Mouse (Mus musculus) adrenal gland, adult 18-20 months (tissue): ENCODE data around the gene Ovol1. TPM values are rescaled to one million over a fixed set of nuclear protein-coding genes. Genes with fewer than 3 reads are reported as not detected.

ENCODE experiments used
- DNase-seq, 2 experiments: peaks; one replicate each; pipeline ENCODE4 v3.0.0; 2021 to 2022; ENCODE audit warnings: low spot score in 2 of 2
- long read RNA-seq, 2 experiments: library from polyadenylated mRNA; stranded (forward); transcript quantifications; one replicate each; pipeline ENCODE4 v2.0.0; 2021
- total RNA-seq, 2 experiments: library from RNA; stranded (reverse); gene quantifications; 1 replicate in 1 of 2; 2 replicates in 1 of 2; pipeline ENCODE4 v1.2.3; 2021

The Ovol1 gene
- total RNA-seq: not detected
- long read RNA-seq, experiment 1: 0 reads
- long read RNA-seq, experiment 2: 0 reads

DNA sequence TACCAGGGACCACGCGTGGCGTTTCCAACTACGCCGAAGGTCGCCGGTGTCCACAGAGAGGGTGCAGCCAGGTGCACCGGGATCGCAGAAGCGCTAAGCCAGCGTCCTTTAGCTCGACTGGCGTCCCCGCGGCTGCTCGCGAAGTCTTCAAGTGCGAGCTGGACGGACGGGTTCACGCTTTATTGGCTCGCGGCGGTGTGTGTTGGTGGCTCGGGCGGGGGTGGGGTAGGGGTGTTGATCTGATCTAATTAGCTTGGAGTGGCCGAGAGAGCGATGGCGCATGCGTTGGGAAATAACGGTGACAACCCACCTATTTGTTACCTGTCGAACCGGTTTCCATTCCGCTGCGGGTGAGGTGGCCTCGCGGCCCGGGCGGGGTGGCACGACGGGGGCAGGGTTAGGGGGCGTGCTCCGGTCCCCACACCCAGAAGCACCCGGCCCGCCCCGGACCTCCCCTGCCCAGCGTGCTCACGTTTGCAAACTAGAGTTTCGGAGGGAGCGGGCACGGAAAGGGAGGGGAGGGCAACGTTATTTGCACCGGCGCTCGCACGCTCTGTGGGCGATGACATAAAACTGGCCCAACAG, at the start of gene Ovol1:
Ovol1 (minus strand) TSS at position 190 of the 585 bp plus-strand sequence.
- peak in 1 of 2 experiments; percentile 30 for DNase-seq

- DNase-seq: peak; percentile 88 to 93
Observed at GRCm38 (mm10) chr19:5609547-5610404, 49.3 kb upstream of the Ovol1 start, which contains the start of gene Kat5. Kat5 (minus strand) TSS chr19:5610237.

DNA sequence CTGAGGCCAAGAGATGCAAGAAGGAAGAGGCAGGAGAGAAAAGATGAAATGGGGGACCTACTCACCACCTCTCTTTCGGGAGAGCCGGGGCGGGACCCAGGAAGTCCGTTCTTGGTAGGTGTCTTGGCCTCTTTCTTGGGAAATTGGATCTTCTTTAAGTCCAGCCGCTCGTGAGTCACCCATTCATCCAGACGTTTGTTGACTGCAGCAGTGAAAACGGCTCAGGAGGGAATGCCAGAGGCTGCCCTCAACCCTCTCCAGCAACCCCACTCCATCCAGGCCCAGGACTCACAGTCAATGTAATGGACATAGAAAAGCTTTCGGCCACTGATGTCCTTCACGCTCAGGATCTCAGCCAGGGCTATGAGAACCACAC, 48.7 kb upstream of the Ovol1 start:
- DNase-seq: no peak

DNA sequence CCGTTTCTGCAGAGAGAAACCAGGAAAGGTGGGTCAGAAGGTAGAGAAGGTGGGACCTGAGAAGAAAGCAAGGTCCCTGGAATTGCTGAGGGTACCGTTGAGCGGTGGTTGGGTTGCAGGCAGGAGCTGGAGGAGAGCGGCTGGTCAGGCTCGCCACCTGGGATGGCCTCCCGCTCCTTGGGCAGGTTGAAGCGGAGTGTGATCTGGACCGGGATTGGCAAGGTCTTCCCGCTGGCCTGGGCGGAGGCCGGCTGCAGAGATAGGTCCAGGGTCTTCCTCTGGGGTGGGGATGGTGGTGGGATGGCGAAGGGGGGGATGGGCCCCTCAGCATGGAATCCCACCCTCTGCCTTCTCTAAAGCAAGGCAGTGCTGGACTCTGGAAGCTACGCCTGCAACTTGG, 48.3 kb upstream of the Ovol1 start:
- DNase-seq: no peak

DNA sequence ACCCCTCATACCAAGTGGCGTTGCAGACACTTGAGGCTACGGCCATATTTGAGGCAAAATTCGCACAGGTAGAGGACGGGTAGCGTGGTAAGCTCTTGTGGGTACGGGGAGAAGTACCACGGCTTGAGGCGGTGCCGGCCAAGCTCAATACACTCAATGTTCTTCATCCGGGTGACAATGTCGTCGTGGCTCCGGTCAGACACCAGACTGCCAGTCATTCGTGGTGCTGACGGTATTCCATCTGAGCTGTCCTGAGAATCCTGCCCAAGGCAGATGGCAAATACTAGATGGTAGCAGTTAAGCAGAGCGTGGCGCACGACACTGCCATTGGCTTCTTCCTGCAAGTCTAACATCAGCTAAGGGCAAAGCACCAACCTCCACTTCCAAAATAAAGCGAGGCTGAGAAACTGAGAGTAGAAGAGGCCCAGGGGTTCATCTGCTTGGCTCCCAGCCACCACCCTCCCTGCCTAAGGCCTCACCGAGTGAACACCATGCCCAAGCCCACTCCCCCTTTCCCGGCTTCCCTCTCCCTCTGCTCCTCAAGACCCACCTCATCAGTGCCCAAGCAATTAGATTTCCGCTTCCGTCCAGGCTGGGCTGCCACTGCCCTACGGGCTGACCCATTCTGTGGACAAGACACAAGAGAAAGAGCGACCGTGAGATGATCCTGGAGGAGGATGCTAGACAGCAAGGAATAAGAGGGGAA, 47.4 kb upstream of the Ovol1 start:
- no peak for DNase-seq

GRCm38 (mm10) chr19:5606196-5606595, 45.8 kb upstream of the Ovol1 start:
- no peak for DNase-seq

DNA sequence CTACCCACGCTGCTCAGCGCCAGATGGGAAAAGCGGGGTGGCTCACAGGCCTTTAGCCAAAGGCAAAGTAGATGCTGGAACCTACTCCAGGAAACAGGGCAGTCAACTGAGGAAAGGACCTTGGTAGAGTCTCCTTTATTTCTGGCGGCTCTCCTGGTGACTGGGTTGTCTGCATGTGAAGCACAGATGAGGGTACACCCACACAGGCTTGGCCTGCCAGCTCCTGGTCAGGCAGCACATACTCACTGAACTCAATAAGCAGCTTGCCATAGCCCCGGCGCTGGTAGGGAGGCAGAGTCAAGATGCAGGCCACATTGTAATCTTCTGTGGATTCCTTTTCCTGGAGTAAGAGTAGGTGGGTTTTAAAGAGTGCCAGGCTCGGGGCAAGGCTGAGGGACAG, 44.7 kb upstream of the Ovol1 start:
- no peak for DNase-seq

DNA sequence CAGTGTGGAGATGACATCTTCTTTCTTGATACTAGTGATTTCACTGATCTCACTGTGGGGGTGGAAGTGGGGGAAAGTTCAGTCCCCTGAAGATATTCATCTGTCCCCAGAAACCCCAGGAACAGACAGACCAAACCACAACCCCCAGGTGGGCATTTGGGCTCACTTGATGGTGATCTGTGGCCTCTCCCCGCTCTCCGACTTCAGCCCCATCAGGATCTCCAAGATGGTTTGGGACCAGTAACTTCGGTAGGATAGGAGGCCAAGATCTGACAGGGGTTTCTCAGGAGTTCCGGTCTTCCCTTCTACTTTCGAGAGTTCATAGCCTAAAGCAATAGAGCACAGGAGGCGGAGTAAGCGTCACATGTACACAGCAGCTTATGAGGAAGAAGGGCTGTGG, 43.2 kb upstream of the Ovol1 start:
- DNase-seq: no peak

- DNase-seq: peak; percentile 59 to 66
Observed at GRCm38 (mm10) chr19:5601752-5602541, 41.5 kb upstream of the Ovol1 start, which contains the start of gene Rnaseh2c. Rnaseh2c (plus strand) TSS chr19:5601873.

DNA sequence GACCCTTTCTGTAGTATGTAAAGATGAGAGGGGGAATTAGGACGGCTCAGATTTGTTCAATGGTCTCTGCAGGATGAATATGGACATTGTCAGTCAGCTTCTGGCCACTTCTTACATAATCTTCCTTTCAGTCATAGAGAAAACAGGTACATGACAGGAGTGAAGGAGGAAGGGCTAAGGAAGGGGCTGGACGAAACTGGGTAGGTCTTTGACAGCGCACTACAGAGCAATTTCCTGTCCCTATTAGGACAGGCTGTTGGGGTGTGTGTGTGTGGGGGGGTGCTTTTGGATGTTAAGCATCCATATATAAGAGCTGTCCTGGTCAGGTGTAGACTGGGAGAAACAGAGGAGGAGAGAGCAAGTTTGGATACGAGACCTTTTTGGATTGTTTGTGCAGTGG, 38.8 kb upstream of the Ovol1 start:
- DNase-seq: no peak

DNA sequence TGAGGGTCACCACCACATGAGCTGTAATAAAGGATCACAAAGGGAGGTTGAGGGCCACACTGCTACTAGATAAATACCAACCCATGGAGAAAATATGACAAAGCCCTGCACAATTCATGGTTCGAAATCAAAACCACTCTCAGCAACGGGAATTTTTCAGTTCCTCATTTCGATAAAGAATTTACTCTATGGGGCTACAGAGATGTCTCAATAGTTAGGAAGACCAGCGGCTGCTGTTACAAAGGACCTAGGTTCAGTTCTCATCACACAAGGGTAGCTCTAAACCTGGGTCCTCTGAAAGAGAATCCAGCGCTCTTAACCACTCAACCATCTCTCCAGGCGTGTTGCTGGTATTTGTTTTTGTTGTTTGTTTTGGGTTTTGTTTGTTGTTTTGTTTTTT, 31.4 kb upstream of the Ovol1 start:
- DNase-seq: no peak

DNA sequence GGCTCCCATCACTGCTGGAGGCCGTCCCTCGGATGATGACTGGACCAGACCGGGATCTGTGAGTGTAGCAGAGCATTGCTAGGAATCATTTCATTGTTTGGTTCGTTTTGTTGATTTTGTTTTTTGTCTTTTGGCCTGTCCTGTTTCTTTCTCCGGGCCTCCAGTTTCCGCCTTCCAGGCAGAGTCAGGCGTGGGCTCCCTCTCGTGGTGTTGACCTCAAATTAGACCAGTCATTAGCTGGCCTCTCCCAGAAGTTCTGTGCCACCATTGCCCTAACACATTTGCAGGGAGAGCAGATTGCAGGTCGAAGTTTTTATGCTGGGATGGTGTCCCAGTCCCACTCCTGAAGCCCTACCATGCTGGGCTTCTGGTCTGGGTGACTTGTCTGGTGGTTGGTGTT, 28.7 kb upstream of the Ovol1 start:
- DNase-seq: no peak

DNA sequence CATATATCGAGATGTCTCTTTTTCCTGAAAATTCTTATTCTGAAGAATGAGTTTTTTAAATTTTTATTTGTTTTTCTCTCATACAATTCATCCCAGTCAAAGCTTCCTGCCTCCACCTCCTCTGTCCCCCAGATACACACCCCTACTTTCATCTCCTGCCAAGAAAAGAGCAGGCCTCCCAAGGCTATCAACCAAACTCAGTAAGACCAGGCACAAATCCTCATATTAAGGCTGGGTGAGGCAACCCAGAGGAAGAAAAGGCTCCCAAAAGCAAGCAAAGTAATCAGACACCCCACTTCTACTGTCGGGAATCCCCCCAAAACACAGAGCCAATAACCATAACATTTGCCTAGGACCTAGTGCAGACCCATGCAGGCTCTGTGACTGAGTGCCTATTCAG, 21.5 kb upstream of the Ovol1 start:
- DNase-seq: no peak

GRCm38 (mm10) chr19:5580776-5581175, 20.3 kb upstream of the Ovol1 start:
- DNase-seq: no peak

DNA sequence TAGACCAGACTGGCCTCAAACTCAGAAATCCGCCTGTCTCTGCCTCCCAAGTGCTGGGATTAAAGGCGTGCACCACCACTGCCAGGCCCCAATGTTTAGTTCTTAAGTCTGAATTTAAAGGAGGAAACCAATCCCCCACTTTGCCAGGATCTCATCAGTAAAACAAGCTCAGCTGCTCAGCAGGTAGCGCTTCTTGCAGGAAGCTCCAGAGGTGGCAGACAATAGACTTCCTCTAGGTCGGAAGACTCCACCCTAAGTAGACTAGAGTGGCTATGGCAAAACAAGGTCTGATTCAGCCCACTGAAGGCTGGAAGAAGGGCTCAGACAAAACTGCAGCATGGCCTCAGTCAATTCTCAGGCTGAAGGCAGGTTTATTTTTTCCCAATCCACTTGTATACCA, 19.5 kb upstream of the Ovol1 start:
- DNase-seq: no peak

GRCm38 (mm10) chr19:5575336-5575735, 14.9 kb upstream of the Ovol1 start:
- no peak for DNase-seq

DNA sequence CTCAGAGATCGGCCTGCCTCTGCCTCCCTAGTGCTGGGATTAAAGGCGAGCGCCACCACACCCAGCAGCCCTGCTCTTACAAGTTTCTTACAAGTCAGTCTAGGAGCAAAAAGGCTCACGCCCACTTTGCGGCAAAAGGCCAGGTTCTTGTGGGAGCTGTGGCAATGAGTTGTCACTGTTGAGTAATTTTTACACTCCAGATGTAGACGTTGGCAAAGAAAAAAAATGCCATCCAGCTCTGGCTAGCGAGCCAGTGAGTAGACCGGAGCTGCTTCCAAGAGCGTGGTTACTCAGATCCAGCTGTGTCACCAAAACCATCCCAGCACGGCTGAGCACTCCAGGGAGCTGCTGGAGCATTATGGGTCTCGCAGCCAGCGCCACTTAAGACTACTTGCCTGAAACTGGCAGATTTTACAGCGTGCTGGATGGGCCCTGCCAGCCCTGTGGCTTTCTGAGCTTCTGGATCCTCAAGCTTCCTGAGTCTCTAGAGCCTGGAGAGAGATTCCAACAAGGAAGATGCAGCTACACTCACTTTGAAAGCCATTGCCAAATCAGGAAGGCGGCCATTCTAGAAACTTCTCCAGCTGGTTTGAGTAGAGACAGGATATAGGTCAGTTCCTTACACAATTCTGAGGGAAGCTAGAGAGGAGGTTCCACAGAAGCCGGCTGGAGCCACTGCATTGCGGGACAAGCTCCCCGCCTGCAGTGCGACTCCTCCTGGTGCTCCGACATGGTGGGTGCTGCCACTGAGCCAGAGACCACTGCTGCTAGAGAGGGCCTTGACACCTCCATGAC, 12.1 kb upstream of the Ovol1 start:
- DNase-seq: peak; percentile 43 to 49

GRCm38 (mm10) chr19:5571831-5572230, 11.4 kb upstream of the Ovol1 start:
- DNase-seq: peak in 1 of 2 experiments; percentile 30

DNA sequence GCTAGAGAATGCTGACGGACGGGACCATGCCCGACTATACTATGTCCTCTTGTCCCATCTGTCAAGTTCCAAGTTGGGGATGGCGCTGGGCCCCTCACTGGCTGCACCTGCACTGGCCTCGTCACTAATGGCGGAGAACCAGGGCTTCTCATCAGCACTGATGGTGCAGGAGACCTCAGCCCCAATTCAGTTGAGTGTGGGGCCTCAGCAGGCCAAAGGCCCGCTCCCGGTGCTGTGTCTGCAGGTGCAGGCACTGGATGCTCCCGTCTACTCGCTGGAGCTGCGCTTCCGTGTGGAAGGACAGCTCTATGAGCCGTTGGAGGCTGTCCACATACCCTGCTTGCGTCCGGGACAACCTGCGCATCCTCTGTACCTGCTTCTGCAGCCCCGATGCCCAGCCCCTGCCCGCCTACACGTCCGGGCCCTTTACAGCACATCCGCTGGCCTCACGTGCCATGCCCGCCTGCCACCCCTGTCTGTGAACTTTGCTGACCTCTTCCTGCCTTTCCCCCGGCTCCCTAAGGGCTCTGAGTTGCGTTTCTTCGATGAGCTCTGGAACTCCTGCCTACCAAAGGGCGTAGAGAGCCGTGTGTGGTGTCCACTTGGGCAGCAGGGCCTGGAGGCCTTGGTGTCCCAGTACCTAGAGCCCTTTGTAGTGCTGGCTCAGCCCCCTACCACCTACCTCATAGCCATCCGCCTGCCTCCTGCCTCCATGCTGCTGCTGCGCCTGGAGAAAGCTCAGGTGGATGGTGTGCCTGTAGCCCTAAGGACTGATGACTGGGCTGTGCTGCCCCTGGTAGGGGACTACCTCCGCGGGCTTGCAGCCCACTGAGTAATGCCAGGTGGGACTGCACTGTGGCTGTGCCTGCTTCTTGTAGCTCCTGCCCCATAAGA, 10.2 kb upstream of the Ovol1 start:
- no peak for DNase-seq
